ENCODE assay signal across 10 mouse cellular contexts in the genomic region with DNA sequence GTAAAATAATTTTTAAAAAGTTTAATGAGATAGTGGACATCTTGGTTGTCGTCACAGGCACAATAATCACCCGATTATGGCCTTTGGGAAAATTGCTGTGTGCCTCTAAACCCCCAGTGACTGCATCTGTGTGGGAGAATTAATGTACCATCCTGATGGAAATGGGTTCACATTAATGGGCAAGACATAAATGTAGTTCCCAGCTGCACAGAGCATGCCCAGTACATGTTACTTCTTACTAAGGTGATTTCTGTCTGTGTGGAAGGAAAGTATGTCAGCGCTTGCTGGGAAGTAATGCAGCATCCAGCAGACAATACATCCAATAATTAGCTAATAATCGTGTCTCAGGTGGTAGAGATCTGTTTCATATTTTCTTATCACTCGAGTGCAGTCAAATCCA.
"Had no signal": no experiment of that assay in that cellular context is flagged by ENCODE, and none has a peak within 500 bp of the region (broad histone marks: within the 10 kb centered on the region; RNA-seq: fewer than 3 reads in every experiment).

No protein-coding gene starts in this region.

- H3K9ac ChIP-seq: limb, embryonic 13.5 days; liver, embryonic 14.5 days had no signal

- ATAC-seq: intestine, embryonic 16.5 days had no signal

- H3K27ac ChIP-seq: left cerebral cortex, adult 2 months; limb, embryonic 13.5 days; liver, embryonic 14.5 days had no signal

- H3K36me3 ChIP-seq: limb, embryonic 13.5 days had no signal

- H3K9me3 ChIP-seq: limb, embryonic 13.5 days had no signal

- H3K4me2 ChIP-seq: limb, embryonic 13.5 days had no signal

- H3K4me3 ChIP-seq: left cerebral cortex, adult 2 months; limb, embryonic 13.5 days; myocyte had no signal

- DNase-seq: kidney, adult 2 months; kidney, postnatal 25 days; lung, adult 18-20 months; thymus, adult 18-20 months; thymus, postnatal 14 days had no signal

- H3K27me3 ChIP-seq: limb, embryonic 13.5 days had no signal
